Mouse (Mus musculus): ENCODE data around the gene BC048562.

- no peak for TF ChIP-seq CTCF (IDR thresholded peaks at IDR 0.05; ENCODE audit: extremely low read depth, insufficient read depth, insufficient read length, insufficient replicate concordance)
- no peak for TF ChIP-seq POLR2A (IDR thresholded peaks at IDR 0.05; ENCODE audit: low read depth, low read length)
Observed at GRCm38 (mm10) chr9:108461675-108462074, 25.4 kb downstream of the BC048562 start.
